Mouse (Mus musculus): ENCODE measurements around the gene Txlna.

Txlna gene

GRCm38 (mm10) chr4:129625029-129625370, 15.9 kb downstream of the Txlna start:
- DNase-seq (ENCODE audit: low spot score): no peak

GRCm38 (mm10) chr4:129624281-129625028, 16.4 kb downstream of the Txlna start:
- peak; percentile 62 for DNase-seq (ENCODE audit: low spot score)

DNA sequence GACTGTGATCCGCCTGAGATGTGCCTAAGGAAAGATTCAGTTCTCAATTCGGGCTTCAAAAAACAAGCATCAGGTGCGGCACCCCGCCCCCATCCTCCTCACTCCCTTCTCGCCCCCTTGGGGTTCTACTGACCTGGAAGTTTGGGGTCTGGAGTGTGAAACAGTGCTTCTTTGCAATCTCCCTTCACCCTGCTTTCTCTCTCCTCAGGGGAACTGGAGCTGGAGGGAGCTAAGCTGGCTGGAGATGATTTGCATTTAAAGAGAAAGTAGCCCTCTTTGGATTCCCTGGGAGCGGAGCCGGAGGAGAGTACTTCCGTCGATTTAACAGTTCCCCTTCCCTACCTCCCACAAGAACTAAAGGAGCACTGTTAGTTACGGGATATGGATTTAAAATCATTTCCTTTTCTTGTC, 17.2 kb downstream of the Txlna start, which contains the start of gene Ccdc28b:
Gene Ccdc28b, minus strand, starts transcription at position 267 of the 411 bp plus-strand sequence.
- DNase-seq (ENCODE audit: low spot score): no peak

DNA sequence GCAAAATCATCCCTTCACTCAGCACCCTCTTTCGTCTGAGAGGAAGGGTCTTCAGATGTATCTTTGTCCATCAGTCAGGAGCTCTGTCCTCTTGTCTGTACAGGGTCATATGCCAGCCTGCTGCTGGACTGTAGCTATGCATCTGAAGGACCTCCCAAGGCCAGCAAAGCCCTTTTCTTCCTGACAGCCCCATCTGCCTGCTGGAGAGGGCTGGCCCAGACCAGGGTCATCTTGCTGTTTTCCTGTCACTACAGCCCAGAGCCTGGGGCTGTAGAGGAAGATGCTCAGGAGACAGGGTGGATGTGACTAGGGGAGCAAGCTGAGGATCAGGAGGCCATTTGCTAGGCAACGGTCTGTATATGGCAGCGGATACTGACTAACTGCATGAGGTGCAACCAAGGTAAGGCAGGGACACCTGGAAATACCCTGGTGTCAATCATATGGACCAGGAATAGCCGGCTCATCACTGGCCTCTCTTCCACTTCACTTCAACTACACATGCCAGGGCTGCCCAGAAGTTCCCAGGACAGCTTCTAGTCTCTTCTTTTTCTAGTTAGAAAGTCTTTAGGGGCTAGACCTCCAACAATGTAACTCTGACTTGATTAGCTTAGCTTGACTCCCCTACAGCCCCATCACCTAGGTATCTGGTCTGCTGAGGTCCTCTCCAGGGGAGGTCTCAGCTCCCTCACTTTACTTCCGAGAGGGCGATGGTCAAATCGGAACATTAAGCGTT, 17.9 kb downstream of the Txlna start:
- DNase-seq (ENCODE audit: low spot score): no peak

- DNase-seq (ENCODE audit: low spot score): no peak
These were observed 18.6 kb downstream of the Txlna start for GRCm38 (mm10) chr4:129622120-129622802.

- no peak for DNase-seq (ENCODE audit: low spot score)
These were observed 19.5 kb downstream of the Txlna start for GRCm38 (mm10) chr4:129621283-129621841.

- no peak for DNase-seq (ENCODE audit: low spot score)
These were observed 20.2 kb downstream of the Txlna start for GRCm38 (mm10) chr4:129620419-129621282.

- DNase-seq (ENCODE audit: low spot score): peak; percentile 95
These were observed 21.8 kb downstream of the Txlna start, which contains the start of gene Iqcc for GRCm38 (mm10) chr4:129618786-129619691. Gene Iqcc (minus strand): TSS chr4:129619099.

GRCm38 (mm10) chr4:129618031-129618430, 22.8 kb downstream of the Txlna start:
- DNase-seq (ENCODE audit: low spot score): no peak

GRCm38 (mm10) chr4:129617121-129617641, 23.7 kb downstream of the Txlna start:
- DNase-seq (ENCODE audit: low spot score): no peak

GRCm38 (mm10) chr4:129616631-129617030, 24.2 kb downstream of the Txlna start:
- no peak for DNase-seq (ENCODE audit: low spot score)

DNA sequence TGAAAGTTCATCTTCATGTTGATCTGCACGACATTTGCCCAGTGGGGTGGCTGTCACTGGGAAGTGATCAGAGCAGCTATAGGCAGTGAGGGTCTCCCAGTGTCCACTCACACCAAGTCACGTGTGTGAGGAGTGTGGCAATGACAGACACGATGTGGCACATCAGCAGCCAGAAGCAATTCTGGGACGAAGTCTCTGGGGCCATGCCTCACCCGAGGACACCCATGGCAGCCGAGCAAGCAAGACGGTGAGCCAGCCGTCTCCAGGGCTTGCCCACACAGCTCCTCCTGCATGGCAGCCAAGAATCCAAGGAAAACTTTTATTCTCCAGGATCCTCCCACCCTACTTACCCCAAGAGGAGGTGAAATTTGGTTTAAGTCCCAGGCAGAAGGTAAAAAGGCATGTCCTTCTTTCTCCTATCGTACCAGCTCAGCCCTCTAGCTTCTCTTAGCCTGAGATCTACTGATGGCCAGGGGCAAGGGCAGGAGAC, 25.0 kb downstream of the Txlna start:
- DNase-seq (ENCODE audit: low spot score): no peak

- DNase-seq (ENCODE audit: low spot score): no peak
These were observed 26.8 kb downstream of the Txlna start, which contains the start of gene Dcdc2b for GRCm38 (mm10) chr4:129614093-129614492. Gene Dcdc2b (minus strand): TSS chr4:129614257.

GRCm38 (mm10) chr4:129610472-129610871, 30.4 kb downstream of the Txlna start:
- no peak for DNase-seq (ENCODE audit: low spot score)

- no peak for DNase-seq (ENCODE audit: low spot score)
These were observed 30.8 kb downstream of the Txlna start for GRCm38 (mm10) chr4:129610026-129610425.

DNA sequence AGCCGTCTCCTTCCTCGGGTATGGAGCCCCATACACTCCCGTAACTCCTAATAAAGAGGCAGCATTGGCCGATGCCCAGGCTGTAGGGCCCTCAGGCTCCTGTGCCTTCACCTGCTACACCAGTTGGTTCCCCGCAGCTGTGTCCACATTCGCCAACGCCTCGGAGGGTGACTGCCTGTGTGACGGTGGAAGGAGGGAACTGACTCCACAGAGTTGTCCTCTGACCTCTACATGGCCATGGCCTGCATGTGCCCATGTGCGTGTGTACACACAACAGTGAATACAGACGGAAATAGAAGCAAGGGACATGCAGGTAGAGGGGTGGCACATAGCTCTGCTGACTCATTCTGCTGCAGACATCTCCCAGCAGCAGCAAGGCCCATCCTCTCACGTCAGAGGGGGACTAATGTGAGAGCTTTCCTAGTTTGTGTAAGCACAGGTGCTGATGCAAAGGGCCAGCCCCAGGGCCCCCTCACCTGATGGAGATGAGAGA, 31.7 kb downstream of the Txlna start:
- DNase-seq (ENCODE audit: low spot score): no peak

DNA sequence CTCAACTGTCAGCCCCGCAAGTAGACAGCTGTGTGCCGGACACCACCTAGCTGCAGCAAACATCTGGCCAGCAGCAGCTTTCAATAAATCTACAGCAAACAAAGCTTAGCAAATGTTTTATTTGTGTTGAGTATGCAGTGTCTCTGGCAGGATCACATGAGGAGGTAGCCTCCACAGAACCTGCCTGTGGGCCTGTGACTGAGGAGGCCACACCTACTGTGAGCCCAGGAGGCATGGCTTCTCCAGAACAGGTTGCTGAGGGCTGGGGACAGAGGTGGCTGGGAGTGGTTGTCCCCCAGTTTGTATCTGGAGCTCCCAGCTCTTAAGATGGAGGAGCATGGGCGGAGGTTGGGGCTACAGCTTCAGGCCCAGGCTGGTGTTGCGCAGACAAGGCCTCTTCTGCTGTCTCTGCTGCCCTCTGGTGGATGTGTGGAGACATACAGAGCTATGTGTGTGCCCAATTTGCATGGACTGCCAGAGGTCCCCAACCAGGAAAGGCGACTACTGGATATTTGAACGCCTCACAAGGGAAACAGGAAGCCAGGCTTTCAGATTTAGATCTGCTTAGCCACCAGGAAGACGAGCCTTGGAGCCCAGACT, 32.3 kb downstream of the Txlna start:
- DNase-seq (ENCODE audit: low spot score): peak; percentile 72

DNA sequence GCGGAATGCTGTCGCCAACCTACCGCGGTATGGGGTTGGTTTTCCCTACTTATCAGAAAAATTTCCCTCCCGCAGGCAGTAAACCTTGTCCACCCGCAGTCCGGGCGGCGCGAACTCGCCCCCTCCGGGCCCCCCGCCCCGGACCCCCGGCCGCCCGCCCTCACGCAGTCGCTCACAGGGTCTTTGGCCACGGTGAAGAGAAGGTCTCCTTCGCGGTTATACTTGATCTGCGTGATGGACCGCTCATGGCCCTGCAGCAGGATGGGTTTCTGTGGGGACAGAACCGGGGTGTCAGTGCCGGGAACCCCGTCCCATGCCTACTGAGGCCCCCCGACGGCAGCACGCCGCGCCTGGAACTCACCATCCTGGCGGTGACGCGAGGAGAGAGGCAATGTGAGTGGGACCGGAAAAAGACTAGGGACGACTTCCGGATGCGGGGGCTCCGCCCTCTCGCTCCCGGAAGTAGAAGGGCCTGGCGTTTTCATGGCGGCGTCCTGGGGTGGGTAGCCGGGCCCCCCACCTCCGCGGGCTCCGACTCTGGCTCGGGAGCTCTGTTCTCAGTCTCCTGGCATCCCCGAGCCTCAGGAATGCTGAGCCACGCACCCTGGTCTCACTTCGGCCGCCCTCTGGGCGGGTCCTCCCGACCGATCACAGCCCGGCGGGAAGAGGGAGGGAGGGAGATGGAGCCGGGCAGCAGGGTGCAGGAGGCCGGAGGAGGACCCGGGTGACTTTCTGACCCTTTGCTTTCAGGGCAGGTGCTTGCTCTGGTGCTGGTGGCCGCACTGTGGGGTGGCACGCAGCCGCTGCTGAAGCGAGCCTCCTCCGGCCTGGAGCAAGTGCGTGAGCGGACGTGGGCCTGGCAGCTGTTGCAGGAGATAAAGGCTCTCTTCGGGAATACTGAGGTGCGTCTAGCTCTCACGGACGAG, 40.4 kb downstream of the Txlna start, which contains the start of the genes Eif3i and Tmem234:
Gene Eif3i, minus strand, starts transcription at position 416 of the 926 bp plus-strand sequence.
Gene Tmem234, plus strand, starts transcription at position 436 of the 926 bp plus-strand sequence.
- peak; percentile 69 for DNase-seq (ENCODE audit: low spot score)

Measured in ovary, postnatal 14 days (tissue).